Mouse (Mus musculus) yolk sac, embryonic 10.5 days (tissue): ENCODE results near the gene Cep85l.

Experiments used
- DNase-seq: peaks from one replicate; pipeline ENCODE4 v3.0.0-alpha.2; 2017; ENCODE audit warnings: low spot score

Gene Cep85l

DNA sequence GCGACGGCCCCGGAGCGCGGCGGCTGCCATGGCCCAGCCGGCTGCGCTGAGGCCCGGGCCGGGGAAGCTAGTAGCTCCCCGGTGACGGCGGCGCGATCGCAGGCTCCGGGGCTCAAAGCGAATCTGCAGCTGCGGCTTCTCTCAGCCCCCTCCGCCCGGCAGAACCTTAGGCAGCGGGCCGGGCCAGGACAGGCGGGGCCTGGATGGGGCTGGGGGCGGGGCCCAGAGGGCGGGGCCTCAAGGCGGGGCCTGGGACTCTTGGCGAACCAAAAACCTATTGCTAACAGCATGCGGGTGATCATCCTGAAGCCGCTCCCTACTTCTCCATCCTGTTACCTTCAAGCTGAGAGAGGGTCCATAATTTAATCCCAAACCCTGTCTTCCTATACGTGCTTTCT lies at the start of gene Cep85l:
Gene Cep85l, minus strand, starts transcription at position 239 of the 398 bp plus-strand sequence.
- peak; percentile 91 for DNase-seq

DNA sequence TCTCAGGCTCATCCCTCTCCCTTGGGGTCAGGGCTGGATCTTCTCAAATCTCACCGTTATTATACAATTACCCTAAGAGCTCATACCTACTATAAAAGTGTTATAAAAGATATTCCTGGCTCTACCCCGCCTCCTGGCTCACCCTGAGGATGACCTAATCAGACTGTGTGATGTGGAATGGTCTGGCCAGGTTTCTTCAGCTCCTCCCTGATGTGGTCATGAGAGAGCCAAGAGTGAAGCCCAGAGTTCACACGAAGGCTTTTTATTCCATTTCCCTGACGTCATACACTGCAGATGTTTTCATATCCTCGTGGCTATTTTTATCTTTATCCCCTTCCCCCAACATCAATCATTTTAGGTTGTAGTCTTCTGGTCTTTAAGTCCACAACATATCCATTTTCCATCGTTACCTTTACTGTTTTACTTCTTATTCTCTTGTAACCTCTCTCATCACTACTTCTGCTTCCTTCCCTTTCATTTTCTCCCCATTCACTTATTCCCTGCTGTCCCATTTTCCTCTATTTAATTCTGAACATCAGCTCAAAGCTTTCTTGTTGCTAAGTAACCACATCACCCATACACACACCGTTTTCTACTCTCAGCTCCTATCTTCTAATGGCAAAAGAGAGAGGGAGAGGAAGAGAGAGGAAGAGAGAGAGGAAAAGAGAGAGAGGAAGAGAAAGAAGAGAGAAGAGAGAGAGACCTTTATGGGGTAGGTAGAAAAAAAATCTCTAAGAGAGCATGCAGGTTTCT lies 49.1 kb upstream of the Cep85l start:
- no peak for DNase-seq

DNA sequence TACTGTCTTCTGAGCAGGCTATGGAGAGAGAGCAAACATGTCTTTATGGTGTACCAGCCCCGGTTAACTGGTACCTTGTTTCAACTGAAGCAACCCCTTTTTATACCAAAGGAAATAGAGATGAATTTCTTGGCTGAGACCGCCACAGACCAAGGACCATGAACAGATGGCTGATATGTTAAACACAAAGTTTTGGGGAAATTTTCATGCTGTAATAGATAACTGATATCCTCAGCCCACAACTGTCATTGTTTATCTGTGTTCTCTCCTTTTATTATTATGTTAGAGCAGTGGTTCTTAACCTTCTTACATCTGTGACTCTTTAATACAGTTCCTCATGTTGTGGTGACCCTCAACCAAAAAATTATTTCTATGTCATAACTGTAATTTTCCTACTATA lies 46.8 kb upstream of the Cep85l start:
- no peak for DNase-seq

DNA sequence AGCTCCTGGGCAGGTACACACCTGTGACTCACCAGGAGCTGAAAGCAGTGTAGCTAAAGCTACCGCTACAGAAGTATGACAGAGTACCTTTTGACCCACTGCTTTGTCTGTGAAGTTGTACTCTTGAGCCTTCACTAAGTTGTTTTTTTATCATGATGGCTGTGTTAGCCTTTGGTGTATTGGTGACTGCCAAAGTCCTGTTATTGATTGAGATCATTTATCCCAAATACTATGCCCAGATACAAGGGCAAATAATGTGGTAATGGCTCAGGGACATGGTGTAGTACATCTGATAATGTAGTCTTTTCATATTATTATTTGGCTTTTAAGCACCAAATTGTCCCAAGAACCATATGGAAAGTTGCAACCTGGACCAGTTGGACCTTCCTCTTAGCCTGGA lies 43.3 kb upstream of the Cep85l start:
- no peak for DNase-seq

DNA sequence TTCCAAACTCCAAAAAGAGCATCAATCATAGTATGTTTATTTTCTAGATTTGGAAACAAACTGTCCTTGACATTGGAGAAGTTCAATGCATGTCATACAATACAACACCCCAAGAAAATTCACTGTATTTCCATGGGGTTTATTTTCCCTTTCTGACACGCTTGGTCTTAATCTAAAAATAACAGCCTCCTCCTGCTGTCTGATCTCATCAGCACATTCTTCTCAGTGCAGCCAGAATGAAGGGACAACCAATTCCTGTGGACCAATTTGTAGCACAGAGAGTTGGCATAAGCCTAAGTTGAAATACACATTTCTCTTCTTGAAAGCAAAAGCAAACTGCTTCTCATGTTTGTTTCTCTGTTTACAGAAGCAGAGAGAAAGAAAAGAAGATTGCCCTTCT lies 42.5 kb upstream of the Cep85l start:
- DNase-seq, result no peak

DNA sequence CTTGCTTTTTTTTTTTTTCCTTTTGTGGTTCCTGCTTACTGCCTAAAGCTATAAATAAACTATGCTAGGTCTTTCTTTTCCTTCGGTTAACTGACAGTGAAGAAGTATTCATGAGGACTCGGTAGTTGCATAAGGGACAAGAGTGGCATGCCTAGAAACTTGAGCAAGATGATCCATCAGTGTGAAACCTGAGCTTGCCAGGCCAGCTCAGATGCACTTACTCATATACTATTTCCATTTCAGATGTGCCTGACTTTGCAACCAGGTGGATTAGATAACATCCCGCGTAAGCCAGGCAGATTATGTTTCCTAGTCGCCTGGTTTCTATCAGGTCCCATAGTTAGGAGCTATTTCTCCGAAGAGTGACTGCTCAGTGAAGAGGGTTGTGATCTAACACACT lies 41.9 kb upstream of the Cep85l start:
- DNase-seq, result no peak

DNA sequence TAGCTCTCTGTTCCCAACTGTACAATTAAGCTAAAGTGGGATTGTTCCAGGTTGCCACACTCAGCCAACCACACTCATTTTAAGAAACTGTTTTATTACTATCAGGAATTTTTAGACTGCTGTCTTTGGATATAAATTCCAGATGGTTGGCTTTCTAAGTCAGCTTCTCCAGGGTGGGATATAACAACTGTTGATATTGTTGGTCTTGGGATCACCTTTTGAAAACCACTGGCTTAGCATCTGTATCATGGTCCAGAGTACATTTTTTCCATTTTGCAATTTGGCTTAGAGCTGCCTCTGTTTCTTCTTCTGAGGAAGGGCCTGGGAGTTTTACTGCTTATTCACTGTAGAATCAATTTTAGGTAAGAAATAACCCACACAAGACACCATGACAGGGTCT lies 40.3 kb upstream of the Cep85l start:
- no peak for DNase-seq

DNA sequence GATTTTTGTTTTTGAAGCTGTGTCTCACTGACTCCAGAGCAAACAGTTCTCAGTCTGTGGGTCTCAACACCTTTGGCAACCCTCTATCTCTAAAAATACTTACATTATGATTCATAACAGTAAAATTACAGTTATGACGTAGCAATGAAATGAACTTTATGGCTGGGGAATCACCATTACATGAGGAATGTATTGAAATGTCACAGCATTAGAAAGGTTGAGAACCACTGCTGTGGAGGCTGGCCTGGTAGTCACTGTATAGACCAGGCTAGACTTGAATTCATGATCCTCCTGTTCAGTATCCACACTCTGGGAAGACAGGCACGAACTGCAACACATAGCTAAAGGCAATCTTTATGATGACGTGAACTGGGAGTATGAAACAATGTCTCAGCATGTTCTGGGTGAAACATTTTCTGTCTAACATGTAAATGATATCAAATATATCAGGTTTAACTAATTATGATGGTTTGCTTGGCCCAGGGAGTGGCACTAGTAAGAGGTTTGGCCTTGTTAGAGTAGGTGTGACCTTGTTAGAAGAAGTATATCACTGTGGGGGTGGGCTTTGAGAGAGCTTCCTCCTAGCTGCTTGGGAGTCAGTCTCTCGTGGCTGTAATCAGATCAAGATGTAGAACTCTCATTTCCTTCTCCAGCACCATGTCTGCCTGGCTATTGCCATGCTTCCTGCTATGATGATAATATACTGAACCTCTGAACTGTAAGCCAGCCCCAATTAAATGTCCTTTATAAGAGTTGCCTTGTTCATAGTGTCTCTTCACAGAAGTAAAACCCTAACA lies 39.6 kb upstream of the Cep85l start:
- DNase-seq, result no peak

DNA sequence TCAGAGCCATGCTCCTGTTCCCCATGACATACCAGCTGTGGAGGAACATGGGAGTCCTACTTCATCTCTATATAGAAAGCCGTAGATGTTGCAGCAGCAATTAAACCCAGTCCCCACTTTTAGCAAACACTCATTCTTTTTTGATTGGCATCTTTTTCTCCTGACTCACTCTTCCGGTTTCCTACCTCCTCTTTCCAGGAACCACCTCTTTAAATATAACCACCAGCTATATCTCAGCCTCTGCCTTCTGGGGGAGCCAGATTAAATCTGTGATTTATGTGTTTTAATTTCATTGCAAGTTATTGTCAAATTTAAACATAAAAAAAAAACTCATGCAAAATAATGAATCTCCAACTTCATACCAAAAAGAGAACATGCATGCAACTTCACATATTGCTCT lies 37.3 kb upstream of the Cep85l start:
- no peak for DNase-seq

DNA sequence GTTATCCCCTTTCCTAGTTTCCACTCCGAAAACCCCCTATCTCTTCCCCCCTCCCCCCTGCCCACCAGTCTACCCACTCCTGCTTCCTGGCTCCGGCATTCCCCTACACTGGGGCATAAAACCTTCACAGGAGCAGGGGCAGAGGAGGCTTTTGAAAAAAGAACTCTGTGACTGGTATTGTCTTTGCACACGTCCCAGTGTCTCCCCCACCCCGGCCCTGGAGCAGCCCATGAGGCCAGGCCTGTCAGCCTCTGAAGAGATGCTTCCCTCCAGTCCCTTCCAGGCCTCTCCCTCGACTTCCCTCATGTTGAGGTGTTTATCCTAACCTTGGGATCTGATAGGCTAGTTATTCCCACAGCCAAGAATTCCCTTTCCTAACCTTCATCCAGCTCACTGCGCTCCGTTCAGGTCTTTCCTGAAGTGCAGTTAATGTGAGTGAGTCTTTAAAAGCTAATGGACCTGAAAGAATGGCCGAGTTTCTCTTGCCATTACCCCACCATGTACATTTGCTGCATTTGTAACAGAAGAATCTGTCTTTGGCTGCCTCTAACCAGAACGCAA lies 36.5 kb upstream of the Cep85l start:
- no peak for DNase-seq

DNA sequence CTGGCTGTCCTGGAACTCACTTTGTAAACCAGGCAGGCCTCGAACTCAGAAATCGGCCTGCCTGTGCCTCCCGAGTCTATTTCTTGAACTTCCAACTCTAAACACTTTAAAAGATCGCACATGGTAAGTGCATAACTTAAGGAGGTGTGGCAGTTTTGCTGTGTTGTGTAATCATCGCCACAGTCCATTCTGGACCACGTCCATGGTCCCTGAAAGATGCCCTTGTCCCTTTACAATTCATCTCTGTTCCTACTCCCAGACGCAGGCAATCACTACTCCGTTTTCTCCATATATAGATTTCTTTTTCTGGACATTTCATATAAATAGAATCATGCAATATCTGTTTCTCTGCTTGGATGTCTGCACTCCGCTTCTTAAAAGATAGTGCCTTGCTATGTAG lies 35.5 kb upstream of the Cep85l start:
- DNase-seq, result no peak

DNA sequence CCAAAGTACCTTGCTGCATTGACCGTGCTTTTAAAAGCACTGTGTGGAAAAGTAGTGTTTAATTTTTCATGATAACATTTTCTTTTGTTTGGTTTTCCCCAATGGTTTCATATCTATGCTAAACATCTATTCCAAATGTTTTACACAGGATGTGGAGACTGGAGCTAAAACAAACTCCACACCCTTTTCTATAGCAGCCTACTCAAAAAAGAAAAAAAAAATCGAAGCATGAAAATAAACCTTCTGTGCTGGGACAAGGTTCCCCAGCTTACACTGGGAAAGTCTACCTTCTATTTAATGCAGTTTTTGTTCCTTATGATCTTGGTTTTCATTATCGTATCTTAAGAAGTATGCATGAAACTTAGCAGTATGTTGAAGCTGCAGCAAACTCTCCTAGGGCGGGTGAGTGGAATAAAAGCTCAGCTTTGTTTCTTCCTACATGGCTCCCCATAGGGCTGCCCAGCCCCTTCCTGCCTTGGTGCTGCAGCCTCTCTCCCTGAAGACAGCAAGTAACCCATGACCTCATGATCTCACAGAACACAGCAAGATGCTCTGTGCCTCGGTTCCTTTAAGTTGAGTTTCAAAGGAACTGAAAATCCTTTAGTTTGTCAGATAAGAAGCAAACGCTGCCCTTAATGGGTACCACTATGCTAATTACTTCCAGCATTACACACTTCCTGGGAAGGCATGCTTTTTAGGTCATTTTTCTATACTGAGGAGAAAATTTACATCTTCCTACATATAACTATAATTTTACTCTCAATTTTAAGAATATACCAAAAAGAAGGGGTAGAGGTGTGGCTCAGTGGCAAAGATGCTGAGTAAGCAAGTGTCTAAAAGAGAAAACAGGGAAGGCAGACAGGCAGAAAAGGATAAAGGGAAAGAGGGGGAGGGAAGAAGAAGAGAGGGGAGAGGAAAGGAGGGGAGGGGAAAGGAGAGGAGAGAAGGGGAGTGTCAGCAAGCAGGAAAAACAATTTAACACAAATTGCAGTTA lies 34.6 kb upstream of the Cep85l start:
- no peak for DNase-seq

DNA sequence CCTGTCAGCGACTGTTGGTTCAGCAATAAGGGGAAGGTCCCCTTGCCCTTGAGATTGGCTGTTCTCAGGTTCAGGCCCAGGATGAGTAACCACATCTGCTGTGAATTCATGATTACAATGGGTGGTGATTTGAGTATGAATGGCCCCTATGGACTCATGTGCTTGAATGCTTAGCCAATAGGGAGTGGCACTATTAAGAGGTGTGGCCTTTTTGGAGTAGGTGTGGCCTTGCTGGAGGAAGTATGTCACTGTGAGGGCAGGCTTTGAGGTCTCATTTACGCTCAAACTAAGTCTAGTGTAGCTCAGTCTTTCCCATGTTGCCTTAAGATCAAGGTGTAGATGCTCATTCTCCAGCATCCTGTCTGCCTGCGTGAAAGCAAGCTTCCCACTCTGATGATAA lies 33.2 kb upstream of the Cep85l start:
- DNase-seq, result no peak

DNA sequence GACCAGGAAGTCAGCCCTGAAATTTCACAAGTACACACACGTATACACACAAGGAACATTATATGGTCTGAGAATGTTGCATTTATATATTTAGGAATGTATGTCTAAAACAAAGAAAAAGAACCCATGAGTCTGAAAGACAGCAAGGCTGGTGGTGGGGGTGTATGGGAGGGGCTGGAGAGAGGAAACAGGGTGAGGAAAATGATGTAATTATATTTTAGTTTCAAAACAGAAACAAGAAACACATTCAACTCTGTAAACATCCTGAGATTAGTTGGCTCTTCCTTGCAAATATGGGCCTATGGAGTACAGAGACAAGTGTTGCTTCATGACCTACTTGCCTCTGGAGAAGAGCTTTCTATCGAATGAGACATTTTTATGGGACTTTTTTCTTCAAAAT lies 32.4 kb upstream of the Cep85l start:
- no peak for DNase-seq

DNA sequence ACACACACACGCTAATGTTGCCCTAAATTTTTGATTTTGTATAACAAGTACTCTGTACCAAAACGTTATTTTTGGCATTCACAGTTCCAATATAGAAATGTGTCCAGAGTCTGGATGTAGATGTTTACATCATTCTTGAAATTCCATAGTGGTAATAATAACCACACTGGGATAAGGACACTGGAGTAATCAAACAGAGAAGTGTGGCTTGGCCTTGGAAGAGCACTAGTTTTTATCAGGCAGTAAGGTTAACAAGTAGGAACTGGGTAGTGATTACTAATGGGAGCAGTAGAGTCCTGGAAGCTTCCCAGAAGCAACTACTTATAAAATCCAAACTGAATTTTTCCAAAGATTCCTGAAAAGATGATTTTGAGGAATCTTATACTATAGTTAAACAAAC lies 31.1 kb upstream of the Cep85l start:
- no peak for DNase-seq

DNA sequence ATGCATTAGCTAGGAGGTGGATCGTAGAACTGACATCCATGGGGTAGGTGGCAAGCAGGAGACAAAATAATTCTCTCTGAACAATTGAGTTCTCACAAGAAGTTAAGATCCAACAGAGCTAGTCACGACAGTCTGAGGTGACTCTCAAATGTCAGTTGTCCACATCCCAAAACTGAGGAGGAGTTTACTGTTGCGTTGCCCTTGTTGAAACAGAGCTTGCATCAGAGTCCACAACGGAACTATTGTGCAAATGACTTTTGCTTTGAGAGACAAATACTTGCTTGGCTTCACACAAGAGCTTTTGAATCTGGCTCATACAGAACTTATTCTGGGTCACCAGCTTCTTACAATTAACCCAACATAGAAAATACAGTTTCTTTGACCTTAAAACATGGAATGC lies 27.7 kb upstream of the Cep85l start:
- DNase-seq, result no peak

DNA sequence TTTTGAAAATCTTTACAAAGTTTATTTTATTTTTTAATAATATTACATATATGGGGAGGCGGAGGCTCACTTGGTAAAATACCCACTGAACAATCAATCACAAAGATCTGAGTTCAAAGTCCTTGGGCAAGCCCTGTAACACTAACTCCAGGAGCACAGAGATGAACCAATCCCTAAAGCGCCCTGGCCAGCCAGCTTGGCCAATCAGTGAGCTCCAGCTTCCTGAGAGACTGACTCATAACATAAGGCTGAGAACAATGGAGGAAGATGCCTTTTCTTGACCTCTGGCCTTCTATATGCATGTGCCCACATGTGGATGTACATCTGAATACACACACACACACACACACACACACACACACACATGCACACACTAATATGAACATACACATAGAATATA lies 27.1 kb upstream of the Cep85l start:
- no peak for DNase-seq

DNA sequence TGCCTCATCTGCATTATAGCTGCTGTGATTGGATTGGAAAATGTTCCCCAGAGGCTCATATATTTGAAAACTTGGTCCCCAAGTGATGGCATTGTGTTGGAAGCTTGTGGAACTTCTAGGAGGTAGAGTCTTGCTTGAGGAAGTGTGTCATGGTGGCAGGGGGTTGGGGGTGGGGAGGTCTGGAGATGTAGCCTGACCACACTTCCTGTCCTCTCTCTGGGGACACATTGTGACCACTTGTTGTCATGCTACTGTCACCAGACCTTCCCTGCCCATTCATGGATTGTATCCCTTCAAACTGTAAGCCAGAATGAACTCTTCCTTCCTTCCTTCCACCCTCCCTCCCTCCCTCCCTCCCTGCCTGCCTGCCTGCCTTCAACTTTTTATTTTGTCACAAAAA lies 22.5 kb upstream of the Cep85l start:
- no peak for DNase-seq

DNA sequence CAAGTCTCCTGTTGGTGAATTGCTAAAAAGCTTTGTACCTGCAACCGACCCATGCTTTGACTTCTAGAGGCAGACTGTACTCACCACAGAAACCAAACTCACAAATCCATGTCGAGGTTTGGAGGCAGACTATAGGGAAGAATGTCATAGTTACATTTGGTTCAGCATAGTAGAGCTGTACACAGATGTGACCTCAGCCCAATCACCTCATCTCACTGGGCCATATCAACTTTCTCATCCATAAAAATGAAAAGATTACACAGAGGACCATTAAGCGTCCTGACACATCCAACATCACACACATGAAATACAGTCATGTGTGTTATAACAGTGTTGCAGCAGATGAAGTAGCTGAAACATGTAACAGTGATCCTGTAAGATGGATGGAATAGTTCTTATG lies 19.3 kb upstream of the Cep85l start:
- DNase-seq, result no peak

DNA sequence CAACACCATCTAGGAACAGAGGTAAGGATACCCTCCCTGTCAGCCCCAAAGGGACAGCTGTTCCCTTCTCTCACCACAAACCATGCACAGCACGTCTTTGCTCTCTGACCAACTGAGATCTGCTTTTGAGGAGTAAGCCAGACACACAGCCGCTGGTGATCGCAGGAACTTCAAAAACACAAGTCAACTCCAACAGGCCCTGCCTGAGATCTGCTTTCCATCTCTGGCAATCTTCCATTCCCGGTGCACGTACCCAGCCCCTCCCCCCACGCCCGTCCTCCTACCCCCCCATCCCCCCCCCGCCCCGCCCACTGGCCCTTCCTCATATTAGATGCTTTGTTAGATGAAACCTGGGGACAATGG lies 18.8 kb upstream of the Cep85l start:
- DNase-seq, result peak; percentile 38

DNA sequence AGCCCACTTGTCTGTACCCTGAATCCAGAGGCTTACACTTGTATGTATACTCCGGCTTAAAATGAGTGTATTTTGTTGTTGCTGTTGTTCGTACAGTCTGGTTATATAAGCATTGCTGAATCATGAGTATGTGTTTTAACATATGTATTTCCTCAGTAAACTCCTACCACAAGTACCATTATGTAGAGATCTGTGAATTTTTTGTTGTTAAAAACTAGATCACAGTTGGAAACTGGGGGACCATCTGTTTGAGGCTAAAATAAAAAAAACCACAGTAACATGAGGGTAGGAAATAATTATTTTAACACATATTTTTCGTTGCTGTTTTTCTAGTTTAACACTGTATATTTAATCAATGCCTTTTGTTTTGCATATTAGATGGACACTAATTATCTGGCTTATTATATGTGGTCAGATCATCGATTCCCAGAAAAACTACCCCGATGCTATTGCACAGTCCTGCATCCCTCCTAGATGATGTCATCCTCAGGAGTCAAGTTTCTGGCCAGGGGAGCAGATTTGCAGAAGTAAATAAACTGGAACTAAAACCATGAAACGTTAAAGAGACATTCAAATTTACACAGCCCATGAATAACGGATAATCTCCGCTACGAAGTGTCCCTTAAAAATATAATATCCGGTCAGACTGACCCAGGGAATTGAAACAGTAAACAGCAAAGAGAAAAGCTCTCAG lies 18.2 kb upstream of the Cep85l start:
- DNase-seq, result no peak
